In the genomic region with DNA sequence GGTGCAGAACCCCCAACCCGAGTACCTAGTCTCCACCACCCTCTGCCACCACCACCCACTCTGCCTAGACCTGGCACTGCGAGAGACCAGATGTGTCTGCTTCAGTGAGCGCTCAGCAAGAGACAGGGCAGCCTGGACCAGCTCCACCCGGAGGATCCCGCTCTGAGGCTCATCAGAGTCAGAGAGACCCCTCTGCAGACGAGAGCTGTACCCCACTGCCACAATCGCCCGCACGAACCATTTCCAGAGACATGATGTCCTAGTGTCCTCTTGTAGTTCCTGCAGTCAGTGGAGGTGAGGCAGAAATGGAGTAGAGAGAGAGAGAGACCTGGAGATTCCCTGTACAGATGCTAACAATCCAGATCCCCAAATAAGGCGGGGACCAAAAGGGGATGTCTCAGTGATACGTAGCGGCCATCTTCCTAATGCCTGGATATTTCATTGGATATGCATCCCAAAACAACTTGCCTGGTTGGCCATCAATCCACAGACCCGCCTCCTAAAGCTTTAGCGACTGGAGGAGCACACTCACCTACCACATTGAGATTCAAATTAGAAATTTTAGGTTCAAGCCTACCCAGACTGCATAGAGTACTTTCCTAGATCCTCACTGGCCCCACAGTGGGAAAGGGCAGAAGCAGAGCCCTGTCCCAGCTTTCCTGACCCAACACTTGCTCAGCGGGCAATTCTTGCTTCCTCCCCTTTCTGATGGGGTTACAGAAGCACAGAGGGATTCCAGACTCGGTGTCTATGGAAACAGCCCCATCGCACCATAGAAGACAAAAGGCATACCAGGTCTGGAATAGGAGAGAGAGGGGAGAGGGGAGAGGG, we compare ENCODE assay signal across 8 mouse cellular contexts. TPM values are rescaled to one million over a fixed set of nuclear protein-coding genes. Genes with fewer than 3 reads are reported as not detected.
A peak's percentile ranks its signal among the peaks of the same experiment; 100 is the strongest.
DNase-seq lines count a peak whose midpoint lies in the region; ATAC-seq and TF ChIP-seq lines count a peak whose summit lies in the region.

Gene Zfp811, minus strand, starts transcription at position 388 of the 831 bp plus-strand sequence.

- peak; percentile 93 for ATAC-seq in forebrain, embryonic 13.5 days
- peak; percentile 96 for ATAC-seq in hindbrain, embryonic 16.5 days

- H3K9ac ChIP-seq in forebrain, embryonic 13.5 days, result peak within 1 kb of the TSS; percentile 84
- peak within 1 kb of the TSS; percentile 79 for H3K9ac ChIP-seq in hindbrain, embryonic 16.5 days (ENCODE audit: low read depth, low read length)

- peak within 1 kb of the TSS; percentile 68 for H3K4me2 ChIP-seq in forebrain, embryonic 13.5 days
- H3K4me2 ChIP-seq in hindbrain, embryonic 16.5 days (ENCODE audit: low read length), result peak within 1 kb of the TSS; percentile 74

- no peak for TF ChIP-seq CTCF in olfactory bulb, adult 2 months (IDR thresholded peaks at IDR 0.05; ENCODE audit: insufficient read depth, low read depth, low read length)

- no peaks in the 10 kb centered on the region for H3K27me3 ChIP-seq in forebrain, embryonic 13.5 days
- no peaks in the 10 kb centered on the region for H3K27me3 ChIP-seq in hindbrain, embryonic 16.5 days (replicated peaks; ENCODE audit: control insufficient read depth, insufficient read depth, low read length)
- no peaks in the 10 kb centered on the region for H3K27me3 ChIP-seq in limb, embryonic 10.5 days (ENCODE audit: low read depth, poor library complexity, severe bottlenecking)

- peak; percentile 39 for DNase-seq in adrenal gland, postnatal 10 days
- DNase-seq in adrenal gland, postnatal 4 days (ENCODE audit: low spot score in 2 of 2), result no peak
- peak; percentile 53 for DNase-seq in limb, embryonic 10.5 days (ENCODE audit: low spot score)
- DNase-seq in spleen, postnatal 4 days (ENCODE audit: low spot score in 2 of 2), result no peak

- 1% methylated on average over 17 of the region's 17 CpGs for WGBS in forebrain, embryonic 13.5 days
- under 1% methylated on average over 17 of the region's 17 CpGs for WGBS in hindbrain, embryonic 16.5 days
- under 1% methylated on average over 17 of the region's 17 CpGs for WGBS in limb, embryonic 10.5 days
- WGBS in olfactory bulb, adult 2 months, result 2% methylated on average over 17 of the region's 17 CpGs

- H3K4me1 ChIP-seq in brown adipose tissue, adult 24 weeks (ENCODE audit: control insufficient read depth, insufficient read depth, insufficient read length, low read length), result no peaks in the 10 kb centered on the region
- peaks cover 30% of the 10 kb centered on the region for H3K4me1 ChIP-seq in forebrain, embryonic 13.5 days
- H3K4me1 ChIP-seq in hindbrain, embryonic 16.5 days (ENCODE audit: control insufficient read depth, insufficient read depth, low read depth, low read length), result peaks cover 16% of the 10 kb centered on the region
- H3K4me1 ChIP-seq in limb, embryonic 10.5 days, result peaks cover 16% of the 10 kb centered on the region
- 0 out of 2 replicates have a peak, but pooled peaks cover 2% of the 10 kb centered on the region for H3K4me1 ChIP-seq in olfactory bulb, adult 2 months (ENCODE audit: control insufficient read depth, insufficient read depth, low read length)

- H3K36me3 ChIP-seq in forebrain, embryonic 13.5 days (ENCODE audit: poor library complexity, severe bottlenecking), result peaks cover 6% of the 10 kb centered on the region
- peaks cover under 1% of the 10 kb centered on the region; the same call in 1 of the 2 replicates for H3K36me3 ChIP-seq in hindbrain, embryonic 16.5 days (ENCODE audit: control insufficient read depth, insufficient read depth, low read length)
- peaks cover 5% of the 10 kb centered on the region for H3K36me3 ChIP-seq in limb, embryonic 10.5 days

- H3K9me3 ChIP-seq in forebrain, embryonic 13.5 days (replicated peaks), result no peaks in the 10 kb centered on the region
- no peaks in the 10 kb centered on the region for H3K9me3 ChIP-seq in hindbrain, embryonic 16.5 days (ENCODE audit: control insufficient read depth, low read length)
- H3K9me3 ChIP-seq in limb, embryonic 10.5 days (replicated peaks), result no peaks in the 10 kb centered on the region

- 0 out of 2 replicates have a peak, but pooled peaks have one; percentile 28 for TF ChIP-seq POLR2A in olfactory bulb, adult 2 months (IDR thresholded peaks at IDR 0.05; ENCODE audit: insufficient read depth, low read depth, low read length)

- H3K4me3 ChIP-seq in brown adipose tissue, adult 24 weeks (ENCODE audit: insufficient read depth, low read depth, low read length), result peak within 1 kb of the TSS; percentile 27; the same call in 1 of the 2 replicates
- H3K4me3 ChIP-seq in forebrain, embryonic 13.5 days, result peak within 1 kb of the TSS; percentile 63
- peak within 1 kb of the TSS; percentile 63 for H3K4me3 ChIP-seq in hindbrain, embryonic 16.5 days (ENCODE audit: low read length)
- peak within 1 kb of the TSS; percentile 60 for H3K4me3 ChIP-seq in limb, embryonic 10.5 days
- H3K4me3 ChIP-seq in olfactory bulb, adult 2 months (ENCODE audit: insufficient read depth, low read depth, low read length), result peak within 1 kb of the TSS; percentile 73

- H3K27ac ChIP-seq in brown adipose tissue, adult 24 weeks (replicated peaks; ENCODE audit: low read depth, low read length), result no peak within 1 kb of the TSS
- peak within 1 kb of the TSS; percentile 92 for H3K27ac ChIP-seq in forebrain, embryonic 13.5 days
- peak within 1 kb of the TSS; percentile 90 for H3K27ac ChIP-seq in hindbrain, embryonic 16.5 days (ENCODE audit: low read depth, low read length)
- H3K27ac ChIP-seq in limb, embryonic 10.5 days, result peak within 1 kb of the TSS; percentile 76
- H3K27ac ChIP-seq in olfactory bulb, adult 2 months (ENCODE audit: insufficient read depth, low read depth, low read length), result peak within 1 kb of the TSS; percentile 49; the same call in 1 of the 2 replicates

RNA-seq across cellular contexts. Expression of gene Zfp811, which starts in this region (rescaled TPM):
- total RNA-seq in adrenal gland, postnatal 10 days (2021), result 1 to 10 TPM in 1 of 2 experiments, under 1 TPM in 1; 0.81 to 1.5 TPM
- 1 to 10 TPM; 2.0 to 4.1 TPM for total RNA-seq in adrenal gland, postnatal 4 days (2021)
- not detected in 2 replicates for polyA plus RNA-seq in brown adipose tissue, adult 24 weeks (2012; ENCODE audit: insufficient read depth, insufficient read length, missing spikeins)
- polyA plus RNA-seq in forebrain, embryonic 13.5 days (2015; fragmentation: Nextera tagmentation; extraction: Ambion mirVana), result 38.7 and 42.4 TPM in 2 replicates
- 45.5 and 48.7 TPM in 2 replicates for polyA plus RNA-seq in hindbrain, embryonic 16.5 days (2015; fragmentation: Nextera tagmentation; extraction: Ambion mirVana)
- polyA plus RNA-seq in limb, embryonic 10.5 days (2016; fragmentation: Nextera tagmentation; extraction: Ambion mirVana), result 2.8 and 4.4 TPM in 2 replicates
- polyA plus RNA-seq in olfactory bulb, adult 2 months (2012; ENCODE audit: insufficient read depth, insufficient read length, low replicate concordance, missing spikeins), result not detected in 2 replicates

Comparison
In these comparisons a context has a peak if more than half of its experiments do, and no peak if none do; other contexts are left out.
1. DNase-seq: peak in adrenal gland, postnatal 10 days (single experiment) and limb, embryonic 10.5 days (single experiment); none in adrenal gland, postnatal 4 days (0 of 2) and spleen, postnatal 4 days (0 of 2).
2. Peak in every context shown above with its lines, with median percentiles within 50 percentile points of each other: H3K4me3 ChIP-seq.